Mouse (Mus musculus) gonadal fat pad, adult 2 months (tissue): ENCODE data around the gene Gls2. TPM values are rescaled to one million over a fixed set of nuclear protein-coding genes. Genes with fewer than 3 reads are reported as not detected.
A peak's percentile ranks its signal among the peaks of the same experiment; 100 is the strongest.

Source experiments
- DNase-seq: peaks from one replicate; pipeline ENCODE4 v3.0.0-alpha.2; 2012; ENCODE audit warnings: low read depth
- polyA plus RNA-seq: library from polyadenylated mRNA; depleted of rRNA; stranded (reverse); fragments of >200 nt; gene quantifications from 2 replicates; pipeline ENCODE4 v1.2.3, GENCODE M21; 2012; rRNA removed

The Gls2 gene
- polyA plus RNA-seq, 1 experiment: 2.7 TPM

DNA sequence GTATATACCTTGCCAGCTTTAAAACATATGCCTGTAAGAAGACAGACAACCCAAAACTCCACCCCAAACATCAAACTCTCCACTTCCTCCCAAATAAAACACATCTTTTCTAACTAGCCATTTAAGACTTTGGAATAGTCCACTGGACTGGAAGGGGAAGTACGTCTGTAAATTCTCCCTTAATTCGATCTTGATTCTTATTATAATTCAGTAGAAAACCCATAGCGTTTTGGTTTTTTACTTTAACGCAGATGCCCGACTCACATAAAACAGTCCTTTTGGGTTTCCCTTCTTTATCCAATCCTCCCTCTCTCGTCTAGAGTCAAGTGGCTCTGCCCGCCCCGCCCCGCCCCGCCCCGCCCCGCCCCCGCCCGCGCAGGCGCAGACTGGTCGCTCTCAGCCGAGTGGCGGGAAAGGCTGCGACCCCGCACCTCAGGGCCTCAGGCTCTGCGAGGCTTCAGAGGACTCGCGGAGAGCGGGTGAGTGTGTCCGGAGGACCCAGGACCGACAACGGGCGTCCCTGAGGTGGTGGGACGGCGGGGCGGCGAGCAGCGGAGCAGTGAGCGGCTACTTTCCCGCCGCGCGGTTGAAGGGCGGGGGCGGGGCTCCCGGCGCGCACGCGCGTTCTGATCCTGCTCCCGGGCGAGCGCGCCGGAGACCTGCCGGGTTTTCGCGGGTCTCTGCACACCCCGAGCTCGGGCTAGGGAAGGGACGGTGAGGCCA is 37.6 kb downstream of the Gls2 start, which contains the start of gene Timeless:
Timeless (plus strand) TSS at position 369 of the 723 bp plus-strand sequence.
- DNase-seq: no peak

DNA sequence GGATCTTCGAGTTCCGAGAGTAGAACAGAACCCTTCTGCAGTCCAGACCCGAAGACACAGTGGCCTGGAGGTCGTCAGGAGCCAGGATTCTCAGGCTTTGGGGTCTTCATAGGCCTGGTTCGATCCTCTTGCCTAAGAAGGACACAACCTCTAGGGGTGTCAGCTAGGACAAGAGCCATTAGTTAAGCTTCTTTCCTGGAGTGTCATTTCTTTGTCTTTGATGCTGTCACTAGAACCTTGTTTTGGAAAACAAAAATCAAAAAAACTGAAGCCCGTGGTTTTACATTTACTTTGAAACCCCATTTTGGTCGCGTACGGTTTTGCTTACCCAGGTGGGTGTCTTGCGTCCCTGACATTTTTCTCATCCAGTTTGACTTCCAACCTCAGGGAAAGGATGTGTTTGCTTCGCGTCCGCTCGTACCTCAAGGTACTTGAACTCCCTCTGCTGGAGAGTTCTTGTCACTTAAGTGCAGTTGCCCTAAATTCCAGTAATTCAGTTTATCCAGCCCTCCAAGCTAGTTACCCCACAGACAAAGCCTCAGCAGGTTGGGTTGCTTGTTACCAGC is 38.2 kb downstream of the Gls2 start:
- DNase-seq: no peak

DNA sequence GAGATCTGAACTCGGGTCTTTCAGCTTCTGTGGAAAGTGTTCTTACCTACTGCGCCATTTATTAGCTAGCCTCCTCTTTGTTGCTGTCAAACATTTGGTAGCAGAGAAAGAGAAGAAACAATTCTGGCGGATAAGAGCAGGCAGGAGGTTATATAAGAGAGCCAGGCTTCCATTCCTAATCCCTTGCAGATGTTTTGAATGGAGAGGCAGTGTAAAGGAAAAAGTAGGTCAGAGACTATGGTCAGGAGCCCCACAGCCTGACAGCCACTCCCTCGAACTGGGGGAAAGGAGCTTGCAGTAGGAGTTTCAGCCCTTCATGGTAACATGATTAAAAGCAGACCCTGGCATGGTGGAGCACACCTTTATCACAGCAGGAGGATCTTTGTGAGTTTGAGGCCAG is 42.1 kb downstream of the Gls2 start:
- DNase-seq: no peak

DNA sequence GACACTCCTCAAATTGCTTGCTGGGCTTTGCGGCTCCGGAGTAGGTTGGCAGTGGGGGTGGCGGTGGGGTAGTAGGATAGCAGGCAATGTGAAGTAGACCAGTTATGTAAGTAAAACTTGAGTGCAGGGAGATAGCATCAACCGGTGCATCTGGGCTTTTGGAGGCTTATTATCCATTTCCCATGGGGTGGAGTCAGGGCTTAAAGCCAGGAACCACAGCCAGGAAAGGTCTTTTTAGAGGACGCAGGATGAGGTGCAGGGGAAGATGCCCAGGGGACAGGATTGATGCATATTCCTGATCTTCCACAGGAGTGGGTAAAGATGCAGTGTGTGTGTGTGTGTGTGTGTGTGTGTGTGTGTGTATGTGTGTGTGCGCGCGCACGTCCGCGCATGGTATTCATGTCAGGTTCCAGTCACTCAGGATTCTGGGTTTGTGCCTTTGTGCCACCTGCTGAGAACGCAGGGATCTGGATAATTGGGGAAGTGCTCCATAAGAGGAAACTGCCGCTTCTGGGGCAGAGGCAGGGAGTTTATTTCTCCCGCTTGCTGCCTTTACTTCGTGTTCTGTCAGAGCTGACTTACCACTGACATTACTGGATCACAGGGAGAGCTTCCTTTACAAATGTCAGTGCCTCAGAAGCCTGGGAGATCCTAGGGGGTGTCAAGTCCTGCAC is 43.7 kb downstream of the Gls2 start:
- DNase-seq: no peak

DNA sequence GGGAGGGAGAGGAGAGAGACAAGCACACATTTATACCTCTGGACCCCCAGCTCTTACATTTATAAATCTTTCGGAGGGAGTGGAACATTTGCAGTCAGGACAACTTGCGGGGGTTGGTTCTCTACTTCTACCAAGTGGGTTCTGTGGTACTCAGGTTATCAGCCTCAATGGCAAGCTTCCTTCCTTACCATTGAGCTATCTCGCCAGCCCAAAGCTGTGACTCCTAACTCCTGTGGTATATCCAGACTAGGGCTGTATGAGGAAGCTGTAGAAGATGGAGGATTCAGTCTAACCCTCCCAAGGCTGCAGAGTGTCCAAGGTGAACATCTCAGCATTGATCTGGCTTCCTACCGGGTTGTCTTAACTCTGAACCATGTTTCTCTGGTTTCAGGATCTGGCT is 44.9 kb downstream of the Gls2 start:
- DNase-seq: no peak

DNA sequence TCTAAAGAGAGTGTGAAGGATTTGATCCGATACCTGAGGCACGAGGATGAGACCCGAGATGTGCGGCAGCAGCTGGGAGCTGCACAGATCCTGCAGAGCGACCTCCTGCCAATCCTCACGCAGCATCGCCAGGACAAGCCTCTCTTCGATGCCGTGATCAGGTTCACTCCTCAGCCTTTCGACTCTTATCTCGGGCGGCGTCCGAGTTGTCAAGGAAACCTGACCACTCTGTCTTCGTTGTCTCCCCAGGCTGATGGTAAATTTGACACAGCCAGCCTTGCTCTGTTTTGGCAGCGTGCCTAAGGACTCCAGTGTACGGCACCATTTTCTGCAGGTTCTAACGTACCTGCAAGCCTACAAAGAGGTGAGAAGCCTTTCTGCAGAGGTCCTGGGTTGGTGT is 45.9 kb downstream of the Gls2 start:
- DNase-seq: no peak

DNA sequence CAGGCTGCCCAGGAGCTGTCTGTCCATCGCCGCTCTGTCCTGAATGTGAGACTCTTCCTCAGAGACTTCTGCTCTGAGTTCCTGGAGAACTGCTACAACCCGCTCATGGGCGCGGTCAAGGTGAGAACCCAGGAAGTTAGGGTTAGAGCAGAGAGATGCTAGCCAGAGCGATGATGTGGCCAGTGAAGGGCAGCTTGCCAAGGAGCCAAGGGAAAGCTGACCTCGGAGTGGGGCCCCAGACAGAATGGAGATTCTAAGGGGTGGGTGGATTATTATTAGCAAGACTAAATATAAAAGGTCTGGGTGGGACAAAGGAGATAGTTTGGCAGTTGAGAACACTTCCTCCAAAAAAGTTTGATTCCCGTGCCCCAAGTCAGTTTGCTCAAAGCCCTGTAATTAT is 49.0 kb downstream of the Gls2 start:
- DNase-seq: no peak

DNA sequence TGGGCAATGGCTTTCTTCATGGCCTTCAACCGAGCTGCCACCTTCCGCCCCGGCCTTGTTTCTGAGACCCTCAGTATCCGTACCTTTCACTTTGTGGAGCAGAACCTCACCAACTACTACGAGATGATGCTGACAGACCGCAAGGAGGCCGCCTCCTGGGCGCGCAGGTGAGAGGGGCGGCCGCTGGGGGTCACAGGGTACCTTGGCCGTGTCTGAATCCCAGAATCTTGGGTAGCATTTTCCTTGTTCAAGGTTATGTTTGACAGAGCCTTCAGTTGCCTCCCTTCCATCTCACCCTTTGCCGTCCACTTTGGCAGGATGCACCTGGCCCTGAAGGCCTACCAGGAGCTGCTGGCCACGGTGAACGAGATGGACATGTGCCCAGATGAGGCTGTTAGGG is 49.9 kb downstream of the Gls2 start:
- DNase-seq: no peak

DNA sequence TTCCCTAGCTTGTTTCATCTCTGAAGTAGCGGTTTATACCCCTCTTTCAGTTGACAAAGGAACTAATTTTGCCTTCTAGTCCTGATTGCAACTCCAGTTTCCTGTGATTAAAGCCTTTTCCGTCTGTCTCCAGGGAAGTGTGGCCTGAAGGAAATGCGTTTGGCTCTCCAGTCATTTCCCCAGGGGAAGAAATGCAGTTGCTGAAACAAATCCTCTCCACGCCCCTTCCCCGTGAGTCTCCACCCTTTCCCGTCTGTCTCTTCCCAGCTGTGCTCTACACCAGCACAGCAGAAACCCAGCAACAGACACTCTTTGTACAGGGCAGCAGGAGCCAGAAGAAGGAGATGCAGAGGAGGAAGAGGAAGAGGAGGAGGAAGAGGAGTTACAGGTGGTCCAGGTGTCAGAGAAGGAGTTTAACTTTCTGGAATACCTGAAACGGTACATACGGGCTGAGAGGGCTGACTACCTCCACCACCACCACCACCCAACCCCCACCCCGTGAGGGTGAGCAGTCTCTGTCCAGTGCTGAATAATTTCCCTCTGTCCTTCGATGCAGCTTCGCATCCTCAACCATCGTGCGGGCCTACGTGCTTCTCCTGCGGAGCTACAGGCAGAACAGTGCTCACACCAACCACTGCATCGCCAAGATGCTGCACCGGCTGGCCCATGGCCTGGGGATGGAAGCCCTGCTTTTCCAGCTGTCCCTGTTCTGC is 52.9 kb downstream of the Gls2 start:
- no peak for DNase-seq

DNA sequence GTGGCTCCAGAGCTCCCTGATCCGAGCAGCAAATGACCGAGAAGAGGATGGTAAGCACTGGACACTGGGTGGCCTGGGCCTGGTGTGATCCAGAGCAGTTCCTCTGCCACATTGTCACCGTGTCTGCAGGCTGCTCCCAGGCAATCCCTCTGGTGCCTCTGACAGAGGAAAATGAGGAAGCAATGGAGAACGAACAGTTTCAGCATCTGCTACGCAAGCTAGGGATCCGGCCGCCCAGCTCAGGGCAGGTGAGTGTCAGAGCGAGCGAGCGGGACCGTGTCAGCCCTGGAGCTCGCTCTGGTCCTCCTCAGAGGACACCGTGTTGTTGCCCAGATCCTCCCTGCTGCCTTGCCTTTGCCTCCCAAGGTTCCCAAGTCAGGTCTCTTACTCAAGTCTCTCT is 56.3 kb downstream of the Gls2 start:
- DNase-seq: no peak

DNA sequence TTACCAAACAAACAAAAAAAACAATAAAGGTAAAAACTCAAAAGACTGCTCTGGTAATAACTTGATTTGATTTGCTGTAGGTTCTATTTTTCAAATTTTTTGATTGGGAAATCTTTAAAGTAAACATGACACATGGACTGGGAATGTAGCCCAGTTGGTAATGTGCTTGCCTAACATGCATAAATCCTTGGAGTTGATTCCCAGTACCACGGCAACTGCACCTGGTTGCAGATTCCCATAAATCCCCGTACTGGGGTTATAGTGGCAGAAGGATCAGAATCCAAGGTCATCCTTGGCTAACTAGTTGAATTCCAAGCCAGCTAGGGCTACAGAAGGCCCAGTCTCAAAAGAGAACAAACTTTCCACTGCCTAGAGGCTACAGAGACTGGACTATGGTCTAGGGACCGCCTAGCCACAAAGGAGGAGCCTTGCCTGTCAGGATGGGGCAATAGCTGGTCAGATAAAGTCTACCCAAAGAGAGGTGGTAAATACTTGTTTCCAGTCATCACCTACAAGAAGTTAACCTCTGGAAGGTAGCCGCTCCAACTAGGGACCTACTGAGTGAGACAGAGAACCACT is 59.5 kb downstream of the Gls2 start, which contains the start of gene Apon:
Apon (plus strand) TSS at position 420 of the 579 bp plus-strand sequence.
- peak; percentile 63 for DNase-seq

DNA sequence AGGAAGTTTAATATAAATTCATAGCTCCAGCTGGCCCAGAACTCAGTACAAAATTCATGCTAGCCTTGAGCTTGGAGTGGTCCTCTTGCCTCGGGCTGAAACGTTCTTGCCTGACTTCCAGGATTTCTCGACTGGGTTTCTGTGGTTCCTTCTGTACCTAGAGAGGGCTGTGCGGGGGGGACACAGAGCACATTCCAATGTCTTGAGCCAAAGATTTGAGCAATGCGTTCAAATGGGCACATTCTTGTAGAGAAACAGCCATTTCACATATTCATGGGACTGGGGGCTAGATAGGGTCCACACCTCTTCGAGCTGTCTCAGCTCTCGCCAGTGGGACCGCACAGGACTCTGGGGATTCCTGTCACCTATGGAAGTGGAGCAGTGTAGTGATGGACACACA is 61.7 kb downstream of the Gls2 start:
- DNase-seq: no peak

DNA sequence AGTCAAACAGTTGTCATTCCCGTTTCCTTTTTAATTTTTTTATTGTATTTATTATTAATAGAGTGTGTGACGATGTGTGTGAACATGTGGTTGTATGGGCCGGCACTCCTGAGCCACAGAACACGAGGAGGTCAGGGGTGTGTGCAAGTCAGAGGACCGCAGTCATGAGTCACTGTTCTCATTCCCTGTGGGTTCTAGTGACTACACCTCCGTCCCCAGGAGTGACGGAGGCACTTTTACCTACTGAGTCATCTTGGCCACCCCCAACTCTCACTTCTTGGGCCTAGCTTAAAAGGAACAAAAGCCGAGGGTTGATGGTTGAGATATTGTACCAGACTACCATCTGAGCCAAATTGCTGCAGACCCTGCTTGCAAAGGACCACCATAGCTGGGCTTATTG is 62.1 kb downstream of the Gls2 start:
- DNase-seq: no peak

DNA sequence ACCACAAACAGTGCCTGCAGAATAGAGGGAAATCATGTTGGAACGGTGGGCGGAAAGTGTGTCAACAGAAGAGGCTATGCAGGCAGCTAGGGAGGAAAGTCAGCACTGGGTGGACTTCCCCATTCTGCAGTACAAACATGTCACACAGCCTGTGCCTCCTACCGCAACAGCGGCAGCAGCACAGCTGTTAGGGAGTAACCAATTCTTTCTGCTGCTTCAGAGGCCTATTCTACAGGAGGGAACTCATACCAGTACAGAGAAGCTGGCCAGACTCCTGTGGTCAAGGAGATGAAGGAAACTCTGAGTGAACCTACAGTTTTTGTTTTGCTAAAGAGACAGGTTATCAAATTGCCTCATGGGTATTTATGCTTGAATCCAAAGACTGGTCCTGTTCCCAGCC is 64.7 kb downstream of the Gls2 start:
- DNase-seq: no peak

Other genes with a start within 250 kb of the Gls2 start
- 0.53 TPM in 1 of 2 replicates, not detected in the other for gene Hsd17b6, start 186.8 kb upstream of the Gls2 start, polyA plus RNA-seq
- 3.0 and 3.3 TPM in 2 replicates for gene Prim1, start 179.3 kb upstream of the Gls2 start, polyA plus RNA-seq
- 200 and 240 TPM in 2 replicates for gene Naca, start 158.9 kb upstream of the Gls2 start, polyA plus RNA-seq
- 21.0 and 41.0 TPM in 2 replicates for gene Ptges3, start 135.5 kb upstream of the Gls2 start, polyA plus RNA-seq
- gene Atp5b, start 111.2 kb upstream of the Gls2 start, polyA plus RNA-seq: 2,186 and 2,996 TPM in 2 replicates
- 32.2 and 38.6 TPM in 2 replicates for gene Baz2a, start 102.9 kb upstream of the Gls2 start, polyA plus RNA-seq
- gene Rbms2, start 14.2 kb upstream of the Gls2 start, polyA plus RNA-seq: 124 and 125 TPM in 2 replicates
- 9.1 and 12.2 TPM in 2 replicates for gene Spryd4, start 17.4 kb downstream of the Gls2 start, polyA plus RNA-seq
- not detected in 2 replicates for gene Mip, start 31.4 kb downstream of the Gls2 start, polyA plus RNA-seq
- 3.5 and 3.6 TPM in 2 replicates for gene Timeless, start 37.6 kb downstream of the Gls2 start, polyA plus RNA-seq
- 0.75 TPM in 1 of 2 replicates, not detected in the other for gene Apon, start 59.6 kb downstream of the Gls2 start, polyA plus RNA-seq
- 0.14 and 2.2 TPM in 2 replicates for gene Apof, start 74.2 kb downstream of the Gls2 start, polyA plus RNA-seq
- 29.0 and 31.4 TPM in 2 replicates for gene Stat2, start 76.1 kb downstream of the Gls2 start, polyA plus RNA-seq
- gene Il23a, start 104.3 kb downstream of the Gls2 start, polyA plus RNA-seq: 0.34 TPM in 1 of 2 replicates, not detected in the other
- 22.9 and 23.6 TPM in 2 replicates for gene Pan2, start 108.9 kb downstream of the Gls2 start, polyA plus RNA-seq
- gene Cnpy2, start 128.0 kb downstream of the Gls2 start, polyA plus RNA-seq: 96.7 and 103 TPM in 2 replicates
- gene Cs, start 143.3 kb downstream of the Gls2 start, polyA plus RNA-seq: 252 and 282 TPM in 2 replicates
- gene Coq10a, start 174.5 kb downstream of the Gls2 start, polyA plus RNA-seq: 63.0 and 63.8 TPM in 2 replicates
- gene Ankrd52, start 182.7 kb downstream of the Gls2 start, polyA plus RNA-seq: 27.4 and 35.1 TPM in 2 replicates
- gene Slc39a5, start 206.8 kb downstream of the Gls2 start, polyA plus RNA-seq: 0.27 and 0.38 TPM in 2 replicates
- gene Nabp2, start 217.0 kb downstream of the Gls2 start, polyA plus RNA-seq: 29.8 and 32.6 TPM in 2 replicates
- gene Rnf41, start 217.2 kb downstream of the Gls2 start, polyA plus RNA-seq: 35.3 and 38.9 TPM in 2 replicates